Mouse (Mus musculus): ENCODE measurements around the gene Ercc5. TPM values are rescaled to one million over a fixed set of nuclear protein-coding genes. Genes with fewer than 3 reads are reported as not detected.

Gene Ercc5
- polyA plus RNA-seq (2015; fragmentation: Nextera tagmentation; extraction: Ambion mirVana) = 7.6 and 8.7 TPM in 2 replicates

DNA sequence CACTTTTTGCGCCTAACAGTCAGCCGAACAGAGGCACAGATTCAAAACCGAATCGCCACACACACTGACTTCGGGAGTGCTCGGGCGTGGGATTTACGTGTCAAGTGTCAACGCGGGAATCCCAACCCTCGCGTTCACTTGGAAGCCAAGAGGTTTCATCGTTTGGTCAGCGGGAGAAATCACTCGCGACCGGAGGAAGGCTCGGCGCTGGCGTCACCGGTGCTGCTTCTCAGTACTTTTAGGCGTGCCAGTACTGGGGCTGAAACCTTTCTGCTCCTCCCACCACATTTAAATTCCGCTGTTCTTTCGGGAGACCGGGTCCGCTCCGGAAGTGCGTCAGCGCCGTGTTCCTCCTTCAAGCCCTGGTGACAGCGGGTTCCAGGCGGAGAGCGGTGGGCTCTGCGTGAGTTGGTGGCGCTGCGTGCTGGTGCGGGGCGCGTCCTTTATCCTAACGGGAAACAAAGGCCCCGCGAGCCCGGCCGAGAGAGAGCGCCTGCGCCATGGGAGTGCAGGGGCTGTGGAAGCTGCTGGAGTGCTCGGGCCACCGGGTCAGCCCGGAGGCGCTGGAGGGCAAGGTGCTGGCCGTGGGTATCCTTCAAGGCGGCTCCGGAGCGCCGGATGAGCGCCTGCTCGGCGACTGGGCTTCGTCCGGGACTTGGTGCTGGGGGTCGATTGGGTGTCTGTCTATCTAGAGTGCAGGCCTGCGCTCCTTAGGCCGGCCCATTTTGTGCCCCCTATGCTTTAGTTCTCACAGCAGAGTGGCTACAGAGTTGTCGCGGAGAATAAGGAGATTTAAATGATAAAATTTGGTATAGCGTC lies at the start of gene Ercc5:
Ercc5 (plus strand) TSS at position 182 of the 819 bp plus-strand sequence.
- Histone ChIP-seq H3K9me3 (ENCODE audit: control insufficient read depth) (no peaks in the 10 kb centered on the region), H3K27me3 (replicated peaks; ENCODE audit: control insufficient read depth, insufficient read depth, low read length) (no peaks in the 10 kb centered on the region), H3K4me1 (replicated peaks; ENCODE audit: control insufficient read depth, insufficient read depth, low read length) (0 out of 2 replicates have a peak, but pooled peaks cover 5% of the 10 kb centered on the region), H3K36me3 (ENCODE audit: control insufficient read depth, insufficient read depth) (peaks cover 7% of the 10 kb centered on the region; the same call in 1 of the 2 replicates), H3K27ac (ENCODE audit: low read depth, low read length) (peak within 1 kb of the TSS; percentile 93), H3K4me3 (ENCODE audit: low read depth, low read length) (peak within 1 kb of the TSS; percentile 86), H3K4me2 (replicated peaks; ENCODE audit: low read depth) (peak within 1 kb of the TSS; percentile 88), H3K9ac (ENCODE audit: low read depth, low read length) (peak within 1 kb of the TSS; percentile 80)
- peak; percentile 85 for ATAC-seq
- peak; percentile 27 for TF ChIP-seq CTCF (IDR thresholded peaks at IDR 0.05; ENCODE audit: low read depth)
- under 1% methylated on average over 66 of the region's 66 CpGs for WGBS

GRCm38 (mm10) chr1:44101448-44102225 lies 45.9 kb upstream of the Ercc5 start:
- TF ChIP-seq CTCF (IDR thresholded peaks at IDR 0.05; ENCODE audit: low read depth) = 0 out of 2 replicates have a peak, but pooled peaks have one; percentile 6
- Histone ChIP-seq H3K4me1 (replicated peaks; ENCODE audit: control insufficient read depth, insufficient read depth, low read length) (no peaks in the 10 kb centered on the region), H3K9me3 (ENCODE audit: control insufficient read depth) (no peaks in the 10 kb centered on the region), H3K27me3 (replicated peaks; ENCODE audit: control insufficient read depth, insufficient read depth, low read length) (no peaks in the 10 kb centered on the region), H3K9ac (ENCODE audit: low read depth, low read length) (peak overlapping the region; percentile 66), H3K4me3 (ENCODE audit: low read depth, low read length) (peak overlapping the region; percentile 69), H3K27ac (ENCODE audit: low read depth, low read length) (peak overlapping the region; percentile 91), H3K36me3 (ENCODE audit: control insufficient read depth, insufficient read depth) (peaks cover 7% of the 10 kb centered on the region), H3K4me2 (replicated peaks; ENCODE audit: low read depth) (peak overlapping the region; percentile 70)
- 0% methylated on average over 55 of the region's 55 CpGs for WGBS
- peak; percentile 81 for ATAC-seq

- peak within 1 kb of the TSS; percentile 70 for H3K4me2 ChIP-seq (replicated peaks; ENCODE audit: low read depth)
- H3K9me3 ChIP-seq (ENCODE audit: control insufficient read depth) = no peaks in the 10 kb centered on the region
- H3K9ac ChIP-seq (ENCODE audit: low read depth, low read length) = peak within 1 kb of the TSS; percentile 66
- ATAC-seq = peak; percentile 98
- H3K4me1 ChIP-seq (replicated peaks; ENCODE audit: control insufficient read depth, insufficient read depth, low read length) = no peaks in the 10 kb centered on the region
- 0 out of 2 replicates have a peak, but pooled peaks have one; percentile 8 for TF ChIP-seq CTCF (IDR thresholded peaks at IDR 0.05; ENCODE audit: low read depth)
- peak within 1 kb of the TSS; percentile 91 for H3K27ac ChIP-seq (ENCODE audit: low read depth, low read length)
- H3K4me3 ChIP-seq (ENCODE audit: low read depth, low read length) = peak within 1 kb of the TSS; percentile 69
- under 1% methylated on average over 47 of the region's 55 CpGs for WGBS
- H3K36me3 ChIP-seq (ENCODE audit: control insufficient read depth, insufficient read depth) = peaks cover 6% of the 10 kb centered on the region
- no peaks in the 10 kb centered on the region for H3K27me3 ChIP-seq (replicated peaks; ENCODE audit: control insufficient read depth, insufficient read depth, low read length)
These were observed 45.3 kb upstream of the Ercc5 start, which contains the start of gene Tex30 for GRCm38 (mm10) chr1:44102259-44102717. Gene Tex30 (minus strand): TSS chr1:44102441.

DNA sequence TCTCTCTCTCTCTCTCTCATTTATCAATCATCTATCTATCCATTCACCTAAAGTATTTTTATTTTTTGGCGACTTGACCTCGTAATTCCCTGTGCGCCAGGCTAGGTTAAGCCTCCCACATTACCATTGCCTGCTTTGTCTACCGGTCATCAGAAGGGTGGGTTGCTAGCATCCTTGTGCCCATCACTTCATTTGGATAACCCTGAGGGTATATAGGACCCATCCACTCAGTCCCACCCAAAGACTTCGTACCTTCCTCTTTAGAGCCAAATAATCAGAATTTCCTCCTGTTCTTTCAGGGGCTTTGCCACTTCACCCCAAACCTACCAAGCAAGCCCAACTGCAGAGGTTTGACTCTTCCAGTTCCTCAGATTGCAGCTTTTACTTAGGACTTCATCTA lies 44.6 kb upstream of the Ercc5 start:
- peak overlapping the region; percentile 69 for H3K4me3 ChIP-seq (ENCODE audit: low read depth, low read length)
- ATAC-seq = no peak
- H3K4me1 ChIP-seq (replicated peaks; ENCODE audit: control insufficient read depth, insufficient read depth, low read length) = no peaks in the 10 kb centered on the region
- no peak overlapping the region for H3K9ac ChIP-seq (ENCODE audit: low read depth, low read length)
- H3K27ac ChIP-seq (ENCODE audit: low read depth, low read length) = no peak overlapping the region
- no peaks in the 10 kb centered on the region for H3K9me3 ChIP-seq (ENCODE audit: control insufficient read depth)
- TF ChIP-seq CTCF (IDR thresholded peaks at IDR 0.05; ENCODE audit: low read depth) = no peak
- WGBS = 9% methylated on average over 5 of the region's 5 CpGs
- no peaks in the 10 kb centered on the region for H3K27me3 ChIP-seq (replicated peaks; ENCODE audit: control insufficient read depth, insufficient read depth, low read length)
- H3K4me2 ChIP-seq (replicated peaks; ENCODE audit: low read depth) = peak overlapping the region; percentile 70
- H3K36me3 ChIP-seq (ENCODE audit: control insufficient read depth, insufficient read depth) = peaks cover 8% of the 10 kb centered on the region

DNA sequence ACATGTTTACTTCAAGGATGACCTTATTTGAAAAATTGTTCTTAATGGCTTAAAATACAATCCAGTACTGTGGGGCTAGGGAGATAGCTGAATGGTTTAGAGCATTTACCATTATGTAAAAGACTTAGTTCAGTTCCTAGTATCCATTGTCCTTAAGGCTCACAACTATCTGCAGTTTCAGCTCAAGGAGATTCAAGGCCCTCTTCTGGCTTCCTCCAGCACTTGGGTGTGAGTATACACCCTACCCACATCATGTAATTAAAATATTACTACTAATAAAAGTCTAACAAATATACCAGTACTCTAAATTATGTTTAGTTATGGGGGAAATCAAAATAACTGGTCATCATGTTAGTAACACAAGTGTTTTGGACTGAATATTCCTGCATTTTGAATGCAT lies 30.0 kb upstream of the Ercc5 start:
- Histone ChIP-seq H3K27me3 (replicated peaks; ENCODE audit: control insufficient read depth, insufficient read depth, low read length) (no peaks in the 10 kb centered on the region), H3K4me2 (replicated peaks; ENCODE audit: low read depth) (peak overlapping the region; percentile 86), H3K4me1 (replicated peaks; ENCODE audit: control insufficient read depth, insufficient read depth, low read length) (no peaks in the 10 kb centered on the region), H3K9ac (ENCODE audit: low read depth, low read length) (no peak overlapping the region), H3K36me3 (ENCODE audit: control insufficient read depth, insufficient read depth) (peaks cover 19% of the 10 kb centered on the region), H3K4me3 (ENCODE audit: low read depth, low read length) (no peak overlapping the region), H3K27ac (ENCODE audit: low read depth, low read length) (no peak overlapping the region), H3K9me3 (ENCODE audit: control insufficient read depth) (no peaks in the 10 kb centered on the region)
- TF ChIP-seq CTCF (IDR thresholded peaks at IDR 0.05; ENCODE audit: low read depth) = no peak
- no peak for ATAC-seq

Measured in intestine, postnatal 0 days (tissue).